Mouse (Mus musculus): Measurements from ENCODE around the gene Dab1. TPM values are rescaled to one million over a fixed set of nuclear protein-coding genes. Genes with fewer than 3 reads are reported as not detected.

Dab1 gene
- polyA plus RNA-seq, 1 experiment from 2014 or later = 41.6 TPM

DNA sequence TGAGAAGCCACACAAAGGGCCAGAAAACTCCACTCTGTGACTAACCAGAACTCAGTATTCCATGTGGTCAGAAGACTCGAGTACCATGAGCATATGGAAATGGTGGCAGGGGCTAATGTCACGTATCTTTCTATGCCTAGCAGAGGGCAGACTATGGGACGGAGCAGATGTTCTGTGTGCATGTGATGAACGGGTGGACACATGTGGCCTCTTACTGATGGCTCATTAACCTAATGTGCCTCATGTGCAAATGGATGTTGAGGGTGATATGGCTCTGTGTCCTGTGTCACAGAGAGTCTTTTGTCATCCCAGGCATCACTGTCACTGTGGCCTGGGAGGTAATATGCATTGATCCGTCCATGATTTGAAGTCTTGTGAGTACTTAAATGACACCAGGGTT is 1021.5 kb downstream of the Dab1 start:
- no peak overlapping the region for H3K9ac ChIP-seq
- H3K27ac ChIP-seq = no peak overlapping the region
- H3K36me3 ChIP-seq = no peaks in the 10 kb centered on the region
- H3K27me3 ChIP-seq (replicated peaks) = no peaks in the 10 kb centered on the region
- no peaks in the 10 kb centered on the region for H3K4me1 ChIP-seq (replicated peaks)
- WGBS = 92% methylated on average over 5 of the region's 5 CpGs
- no peak overlapping the region for H3K4me2 ChIP-seq (replicated peaks)
- no peaks in the 10 kb centered on the region for H3K9me3 ChIP-seq
- H3K4me3 ChIP-seq (replicated peaks) = no peak overlapping the region
- no peak for ATAC-seq

DNA sequence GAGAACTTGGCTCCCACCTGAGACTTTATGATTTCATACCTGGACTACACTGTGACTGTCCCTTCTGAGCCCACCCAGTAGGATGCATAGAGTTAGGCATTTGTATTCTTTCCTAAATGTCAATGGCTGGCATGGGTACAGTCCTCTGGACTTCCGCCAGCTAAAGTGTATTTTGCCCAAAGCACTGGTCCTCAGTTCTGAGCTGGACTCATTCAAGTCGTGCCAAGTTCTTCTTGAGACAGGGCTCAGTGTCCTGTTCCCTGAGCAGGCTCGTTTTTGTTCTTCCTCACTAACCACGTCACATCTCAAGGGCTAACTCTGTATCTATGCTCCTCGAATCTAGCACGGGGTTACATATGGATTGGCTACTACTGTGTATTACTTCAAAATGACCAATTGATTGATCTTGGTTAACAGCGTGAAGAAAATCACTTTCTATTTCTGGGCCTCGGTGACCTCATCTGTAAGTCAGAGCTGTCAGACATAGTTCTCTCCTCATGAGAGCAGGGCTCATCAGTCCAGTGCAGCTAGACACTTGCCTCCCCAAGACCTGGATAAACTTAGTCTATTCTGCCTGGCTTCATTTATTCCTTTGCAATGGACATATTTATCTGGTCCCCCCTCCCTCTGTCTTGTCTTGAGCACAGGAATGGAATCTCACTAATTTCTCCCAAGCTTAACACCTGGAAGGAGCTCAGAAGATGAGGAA is 1023.8 kb downstream of the Dab1 start:
- Histone ChIP-seq H3K27ac (no peak overlapping the region), H3K9me3 (no peaks in the 10 kb centered on the region), H3K36me3 (no peaks in the 10 kb centered on the region), H3K4me2 (replicated peaks) (no peak overlapping the region), H3K27me3 (replicated peaks) (no peaks in the 10 kb centered on the region), H3K4me3 (replicated peaks) (no peak overlapping the region), H3K9ac (no peak overlapping the region), H3K4me1 (replicated peaks) (no peaks in the 10 kb centered on the region)
- no peak for ATAC-seq
- WGBS = 87% methylated on average over 8 of the region's 8 CpGs

DNA sequence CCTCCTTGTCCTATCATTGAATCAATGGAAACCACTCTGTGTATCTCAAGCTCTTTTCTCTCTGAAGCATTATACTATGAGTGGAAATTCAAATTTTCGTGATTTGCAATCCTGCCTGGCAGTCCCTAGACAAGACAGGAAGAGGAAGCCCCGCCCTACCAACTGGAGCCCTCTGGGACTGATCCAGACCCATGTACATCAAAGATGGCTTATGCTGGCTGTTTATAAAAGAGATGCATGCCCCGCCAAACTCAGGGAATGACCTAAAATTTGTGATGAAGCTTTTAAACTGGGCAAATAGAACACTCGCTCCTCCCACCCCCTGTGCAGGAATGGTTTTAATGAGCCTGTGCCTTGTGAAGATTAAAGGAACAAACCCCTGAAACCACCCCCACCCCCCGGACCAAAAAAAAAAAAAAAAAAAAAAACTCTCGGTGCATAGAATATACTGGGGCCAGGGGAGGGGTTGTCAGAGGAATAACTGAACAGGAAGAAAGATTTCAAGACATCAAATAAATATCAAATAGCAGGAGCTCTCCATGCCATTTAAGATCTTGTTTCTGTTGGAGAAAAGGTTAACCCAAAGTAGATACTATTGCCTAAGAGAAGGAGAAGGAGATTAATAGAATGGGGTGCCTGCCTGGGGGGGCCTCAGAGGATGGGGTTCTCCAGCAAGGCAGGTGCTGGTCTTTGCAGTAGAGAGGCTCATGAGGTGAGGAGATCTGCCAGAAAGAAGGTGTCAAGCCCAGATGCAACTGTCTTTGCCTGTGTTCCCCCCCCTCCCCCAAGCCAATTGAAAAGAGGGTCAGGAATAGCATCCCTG is 1024.6 kb downstream of the Dab1 start:
- WGBS = 69% methylated on average over 6 of the region's 6 CpGs
- Histone ChIP-seq H3K27ac (no peak overlapping the region), H3K36me3 (no peaks in the 10 kb centered on the region), H3K4me3 (replicated peaks) (no peak overlapping the region), H3K9me3 (no peaks in the 10 kb centered on the region), H3K27me3 (replicated peaks) (no peaks in the 10 kb centered on the region), H3K9ac (no peak overlapping the region), H3K4me2 (replicated peaks) (no peak overlapping the region), H3K4me1 (replicated peaks) (no peaks in the 10 kb centered on the region)
- ATAC-seq = no peak

DNA sequence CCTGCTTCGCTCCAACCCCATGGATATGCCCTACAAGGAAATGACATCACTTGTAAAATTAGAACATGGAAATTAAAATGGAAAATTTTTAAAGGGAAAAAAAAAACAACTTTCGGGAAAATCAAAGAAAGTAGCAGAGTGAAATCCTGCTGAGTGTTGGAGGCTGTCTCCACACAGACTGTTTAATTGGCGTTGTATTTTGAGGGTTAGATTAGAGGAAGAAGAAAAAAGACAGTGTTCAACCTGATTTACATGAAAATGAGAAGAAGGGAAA is 1025.1 kb downstream of the Dab1 start:
- no peaks in the 10 kb centered on the region for H3K4me1 ChIP-seq (replicated peaks)
- 84% methylated on average over 3 of the region's 3 CpGs for WGBS

DNA sequence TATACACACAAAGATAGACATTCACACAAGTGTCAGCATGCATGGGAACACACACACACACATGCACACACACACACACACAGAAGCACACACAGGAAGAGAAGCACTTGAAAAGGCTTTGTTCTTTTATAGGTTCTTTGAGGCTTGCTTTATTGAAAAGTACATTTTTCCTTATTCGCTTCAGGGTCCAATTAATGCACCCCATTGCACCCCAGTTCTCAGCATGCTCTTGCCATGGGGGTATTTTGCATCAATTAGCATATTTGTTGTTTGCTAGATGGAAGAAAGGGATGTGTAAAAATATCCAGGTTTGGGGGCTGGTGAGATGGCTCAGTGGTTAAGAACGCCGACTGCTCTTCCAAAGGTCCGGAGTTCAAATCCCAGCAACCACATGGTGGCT is 1025.7 kb downstream of the Dab1 start:
- no peaks in the 10 kb centered on the region for H3K4me1 ChIP-seq (replicated peaks)
- H3K4me3 ChIP-seq (replicated peaks) = no peak overlapping the region
- H3K27ac ChIP-seq = no peak overlapping the region
- no peaks in the 10 kb centered on the region for H3K9me3 ChIP-seq
- H3K4me2 ChIP-seq (replicated peaks) = no peak overlapping the region
- WGBS = 96% methylated on average over 4 of the region's 4 CpGs
- no peak overlapping the region for H3K9ac ChIP-seq
- no peaks in the 10 kb centered on the region for H3K36me3 ChIP-seq
- H3K27me3 ChIP-seq (replicated peaks) = no peaks in the 10 kb centered on the region
- no peak for ATAC-seq

More for the DNA sequence above, 1025.1 kb downstream of the Dab1 start:
- Histone ChIP-seq H3K4me2 (replicated peaks) (no peak overlapping the region), H3K9ac (no peak overlapping the region), H3K27ac (no peak overlapping the region), H3K27me3 (replicated peaks) (no peaks in the 10 kb centered on the region), H3K4me3 (replicated peaks) (no peak overlapping the region), H3K9me3 (no peaks in the 10 kb centered on the region), H3K36me3 (no peaks in the 10 kb centered on the region)
- ATAC-seq = no peak

DNA sequence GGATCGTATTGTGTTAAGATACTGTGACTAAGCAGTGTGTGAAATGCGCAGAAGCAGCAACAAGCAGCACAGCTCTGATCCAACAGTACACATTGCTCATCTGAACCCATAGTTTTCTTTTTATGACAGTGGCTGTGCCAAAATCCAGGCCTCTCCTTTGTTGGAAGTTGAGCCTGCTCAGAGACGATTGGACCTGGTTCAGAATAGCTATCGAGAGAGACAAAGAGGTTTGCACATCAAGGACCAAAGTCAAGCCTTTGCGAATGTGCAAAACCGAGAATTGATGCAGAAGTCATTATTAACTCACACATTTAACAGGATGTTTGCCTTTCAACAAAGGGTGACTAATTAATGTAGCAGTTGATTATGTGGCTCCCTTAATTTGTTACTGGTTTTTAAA is 1032.6 kb downstream of the Dab1 start:
- H3K36me3 ChIP-seq = no peaks in the 10 kb centered on the region
- H3K9ac ChIP-seq = no peak overlapping the region
- H3K4me3 ChIP-seq (replicated peaks) = no peak overlapping the region
- no peaks in the 10 kb centered on the region for H3K27me3 ChIP-seq (replicated peaks)
- no peak overlapping the region for H3K27ac ChIP-seq
- H3K4me1 ChIP-seq (replicated peaks) = no peaks in the 10 kb centered on the region
- WGBS = 74% methylated on average over 6 of the region's 6 CpGs
- H3K4me2 ChIP-seq (replicated peaks) = no peak overlapping the region
- no peak for ATAC-seq
- no peaks in the 10 kb centered on the region for H3K9me3 ChIP-seq

DNA sequence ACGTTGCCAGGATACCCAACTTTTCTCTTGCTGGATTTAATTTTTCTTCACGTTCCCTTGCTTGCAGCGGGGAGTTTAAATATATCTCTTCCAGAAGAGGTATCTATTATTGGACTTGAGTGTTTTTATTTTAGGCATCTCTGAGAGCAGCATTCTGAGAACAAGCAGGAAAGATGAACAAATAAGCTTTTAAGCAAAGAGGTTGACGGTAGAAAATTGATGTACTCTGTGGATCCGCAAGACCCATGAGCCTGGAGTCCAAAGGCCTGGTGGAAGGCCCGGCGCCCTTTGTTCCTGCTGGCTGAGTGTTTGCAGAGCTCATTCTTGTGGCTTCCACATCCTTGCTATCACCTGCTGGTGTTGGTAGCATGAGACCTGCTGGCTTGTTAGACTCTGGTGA is 1037.6 kb downstream of the Dab1 start:
- Histone ChIP-seq H3K27me3 (replicated peaks) (no peaks in the 10 kb centered on the region), H3K36me3 (no peaks in the 10 kb centered on the region), H3K4me1 (replicated peaks) (no peaks in the 10 kb centered on the region), H3K27ac (no peak overlapping the region), H3K4me3 (replicated peaks) (no peak overlapping the region), H3K4me2 (replicated peaks) (no peak overlapping the region), H3K9me3 (no peaks in the 10 kb centered on the region), H3K9ac (no peak overlapping the region)
- no peak for ATAC-seq
- WGBS = 76% methylated on average over 7 of the region's 7 CpGs

DNA sequence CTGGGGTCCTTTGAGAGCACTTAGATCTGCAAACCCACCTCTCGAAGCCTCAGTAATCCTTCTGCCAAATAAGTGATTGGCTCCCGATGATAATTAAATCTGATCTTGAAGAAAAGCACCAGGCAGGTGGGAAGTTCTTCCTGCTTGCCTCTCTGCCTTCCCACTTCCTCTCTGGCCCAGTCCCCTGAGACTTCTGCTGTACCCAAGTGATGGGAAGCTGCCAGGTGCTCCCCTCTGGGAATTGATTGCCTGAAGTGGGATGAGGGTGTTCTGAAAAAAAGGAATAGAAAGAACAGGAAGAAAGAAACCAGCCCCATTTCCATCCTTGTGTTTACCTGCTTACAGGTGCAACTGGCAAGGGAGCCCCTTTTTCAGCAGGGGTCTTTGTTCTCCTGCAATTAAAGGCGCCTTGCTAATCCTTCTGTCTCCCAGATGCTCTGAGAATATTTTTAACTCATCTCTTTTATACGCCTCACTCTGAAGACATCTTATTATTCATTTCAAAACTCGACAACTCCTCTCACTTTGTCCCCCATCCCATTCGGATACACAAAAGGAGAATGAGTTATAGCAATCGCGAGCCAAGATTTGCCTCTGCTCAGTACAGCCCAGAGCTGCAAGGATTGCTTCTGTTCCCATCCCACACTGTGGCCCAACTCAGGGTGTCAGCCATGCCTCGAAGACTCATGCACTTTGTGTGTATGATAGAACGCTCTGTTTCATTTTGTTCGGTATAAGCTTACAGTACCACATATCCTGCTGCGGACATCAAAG is 1043.9 kb downstream of the Dab1 start:
- Histone ChIP-seq H3K4me3 (replicated peaks) (no peak overlapping the region), H3K4me2 (replicated peaks) (no peak overlapping the region), H3K9me3 (no peaks in the 10 kb centered on the region), H3K9ac (no peak overlapping the region), H3K36me3 (no peaks in the 10 kb centered on the region), H3K4me1 (replicated peaks) (no peaks in the 10 kb centered on the region), H3K27me3 (replicated peaks) (no peaks in the 10 kb centered on the region), H3K27ac (no peak overlapping the region)
- WGBS = 75% methylated on average over 12 of the region's 12 CpGs
- ATAC-seq = no peak

DNA sequence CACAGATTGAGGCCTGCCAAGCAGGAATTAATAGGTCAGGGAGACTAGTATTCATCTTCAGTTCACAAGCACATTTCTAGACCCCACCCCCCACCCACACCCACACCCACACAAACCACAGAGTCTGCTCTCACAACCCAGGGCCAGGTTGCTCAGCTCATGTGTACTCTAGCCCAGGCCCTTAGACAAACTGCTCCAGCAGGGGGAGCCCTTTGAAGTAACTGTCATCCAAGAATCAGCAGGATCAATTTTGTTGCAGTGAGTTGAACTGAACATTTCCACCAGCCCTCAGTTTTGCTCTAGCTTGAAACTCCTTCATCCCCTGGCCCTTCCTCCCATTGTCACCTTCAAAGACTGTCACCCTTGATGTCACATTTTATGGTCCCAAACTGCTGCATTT is 1046.4 kb downstream of the Dab1 start:
- no peak overlapping the region for H3K4me3 ChIP-seq (replicated peaks)
- H3K4me1 ChIP-seq (replicated peaks) = no peaks in the 10 kb centered on the region
- H3K27me3 ChIP-seq (replicated peaks) = no peaks in the 10 kb centered on the region
- H3K27ac ChIP-seq = no peak overlapping the region
- ATAC-seq = no peak
- H3K4me2 ChIP-seq (replicated peaks) = no peak overlapping the region
- H3K9ac ChIP-seq = no peak overlapping the region
- H3K36me3 ChIP-seq = no peaks in the 10 kb centered on the region
- no peaks in the 10 kb centered on the region for H3K9me3 ChIP-seq

DNA sequence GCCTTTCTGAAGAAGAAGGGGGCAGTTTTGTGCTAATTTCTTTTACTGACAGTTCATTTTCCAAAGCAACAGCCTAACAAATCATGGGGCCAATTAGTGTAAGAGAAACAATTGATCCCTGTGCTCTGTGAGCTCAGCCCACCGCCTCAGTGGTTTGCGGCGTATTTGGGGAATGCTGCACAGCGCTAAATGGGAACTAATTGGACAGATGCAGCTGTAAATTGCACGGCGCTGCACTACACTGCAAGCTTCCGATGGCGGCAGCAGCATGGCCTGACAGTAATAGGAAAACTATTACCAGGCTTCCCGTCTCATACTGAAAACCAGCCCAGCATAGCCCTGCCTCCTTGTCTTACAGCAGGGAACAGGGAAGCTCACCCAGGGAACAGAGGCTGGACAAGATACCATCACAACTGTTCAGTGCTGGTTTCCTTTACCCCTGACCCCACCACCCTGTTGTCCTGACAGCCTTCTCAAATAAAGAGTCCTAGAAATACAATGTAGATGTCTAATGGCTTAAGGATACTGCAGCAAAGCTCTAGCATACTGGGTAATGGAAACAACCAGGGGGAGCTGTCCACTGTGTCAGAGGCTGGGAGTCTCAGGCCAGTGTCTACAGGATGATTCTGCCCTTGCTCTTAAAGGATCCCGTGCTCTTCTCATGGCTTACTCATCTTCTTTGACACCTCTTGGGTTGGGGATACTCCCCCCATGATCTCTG is 1047.8 kb downstream of the Dab1 start:
- no peak overlapping the region for H3K9ac ChIP-seq

DNA sequence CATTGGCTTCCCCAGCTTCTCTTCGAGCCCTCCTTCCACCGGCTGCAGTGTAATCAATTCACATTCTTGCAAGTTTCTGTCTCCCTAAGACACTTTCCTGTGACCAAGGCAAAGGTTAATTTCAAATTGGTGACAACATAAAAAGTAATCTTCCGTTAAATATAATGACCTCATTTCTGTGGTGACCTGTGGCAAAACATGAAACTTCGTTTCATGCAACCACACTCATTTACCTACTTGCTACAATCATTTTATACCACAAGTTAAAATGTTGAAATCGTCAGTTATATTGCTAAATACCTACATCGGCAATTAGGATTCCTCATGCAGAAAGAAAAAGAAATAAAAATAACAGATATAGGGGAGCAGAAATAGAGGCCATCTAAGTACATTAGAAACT is 1048.9 kb downstream of the Dab1 start:
- 80% methylated on average over 6 of the region's 6 CpGs for WGBS
- Histone ChIP-seq H3K36me3 (no peaks in the 10 kb centered on the region), H3K4me2 (replicated peaks) (no peak overlapping the region), H3K27ac (no peak overlapping the region), H3K4me1 (replicated peaks) (no peaks in the 10 kb centered on the region), H3K9me3 (no peaks in the 10 kb centered on the region), H3K4me3 (replicated peaks) (no peak overlapping the region), H3K27me3 (replicated peaks) (no peaks in the 10 kb centered on the region), H3K9ac (no peak overlapping the region)
- no peak for ATAC-seq

More for the DNA sequence above, 1047.8 kb downstream of the Dab1 start:
- ATAC-seq = no peak
- H3K27me3 ChIP-seq (replicated peaks) = no peaks in the 10 kb centered on the region
- no peak overlapping the region for H3K27ac ChIP-seq
- H3K4me1 ChIP-seq (replicated peaks) = no peaks in the 10 kb centered on the region
- H3K9me3 ChIP-seq = no peaks in the 10 kb centered on the region
- H3K4me3 ChIP-seq (replicated peaks) = no peak overlapping the region
- 82% methylated on average over 10 of the region's 10 CpGs for WGBS
- H3K36me3 ChIP-seq = no peaks in the 10 kb centered on the region
- H3K4me2 ChIP-seq (replicated peaks) = no peak overlapping the region

DNA sequence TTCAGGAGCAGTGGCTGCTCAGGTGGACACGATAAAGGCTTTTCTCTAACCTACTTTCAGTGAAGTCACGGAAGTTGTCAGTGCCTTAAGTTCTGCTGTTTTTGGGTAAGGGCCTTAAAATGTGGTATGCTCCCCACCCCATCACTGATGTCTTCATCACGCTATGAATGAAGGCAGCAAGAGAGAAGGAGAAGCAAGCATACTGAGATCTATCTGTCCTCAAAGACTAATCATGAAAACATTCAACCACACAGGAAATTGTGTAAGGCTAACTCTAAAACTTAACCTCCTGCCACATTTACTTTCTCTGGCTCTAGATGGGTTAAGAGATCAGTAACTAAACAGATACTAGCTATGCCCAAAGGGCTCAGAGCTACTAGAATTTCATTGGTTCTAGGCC is 1050.2 kb downstream of the Dab1 start:
- no peak for ATAC-seq
- no peak overlapping the region for H3K27ac ChIP-seq
- no peaks in the 10 kb centered on the region for H3K27me3 ChIP-seq (replicated peaks)
- 85% methylated on average over 3 of the region's 3 CpGs for WGBS
- no peak overlapping the region for H3K4me2 ChIP-seq (replicated peaks)
- H3K36me3 ChIP-seq = no peaks in the 10 kb centered on the region
- H3K4me1 ChIP-seq (replicated peaks) = no peaks in the 10 kb centered on the region
- H3K9ac ChIP-seq = no peak overlapping the region
- H3K9me3 ChIP-seq = no peaks in the 10 kb centered on the region
- no peak overlapping the region for H3K4me3 ChIP-seq (replicated peaks)

Data from intestine, embryonic 15.5 days (tissue).